Mouse (Mus musculus): Measurements from ENCODE around the gene Ankrd27. TPM values are rescaled to one million over a fixed set of nuclear protein-coding genes. Genes with fewer than 3 reads are reported as not detected.
A peak's percentile ranks its signal among the peaks of the same experiment; 100 is the strongest.

The Ankrd27 gene
- polyA plus RNA-seq, 1 experiment, result 12.8 TPM

DNA sequence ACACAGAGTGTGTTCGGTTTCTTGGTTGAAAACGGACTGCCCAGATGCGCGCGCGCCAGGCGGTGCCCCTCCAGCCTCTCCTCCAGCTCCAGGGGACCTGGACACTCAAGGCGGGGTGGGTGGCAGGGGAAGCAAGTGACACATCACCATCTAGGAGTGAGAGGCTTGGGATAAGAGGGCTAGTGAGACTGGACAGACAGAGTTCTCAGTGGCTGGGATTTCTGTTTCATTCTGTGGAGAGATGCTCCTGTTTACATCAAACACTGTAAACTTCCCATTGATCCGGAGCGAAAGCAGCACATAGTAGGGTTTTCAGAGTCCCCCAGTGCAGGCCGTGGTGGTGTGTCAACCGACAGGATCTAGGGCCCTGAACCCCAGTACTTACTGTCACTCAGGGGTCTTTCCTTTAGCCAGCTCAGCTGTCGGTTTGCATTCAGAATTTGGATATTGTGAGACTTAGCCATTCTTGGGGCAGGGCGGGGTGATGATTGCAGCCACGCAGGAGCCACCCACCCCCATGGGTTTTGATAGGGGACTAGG is 932 bp downstream of the Ankrd27 start:
- H3K36me3 ChIP-seq (ENCODE audit: control insufficient read depth, insufficient read depth, low read length), result no peaks in the 10 kb centered on the region
- H3K4me3 ChIP-seq (ENCODE audit: control insufficient read depth, low read depth, low read length), result peak overlapping the region; percentile 92
- no peak overlapping the region for H3K27ac ChIP-seq (ENCODE audit: control insufficient read depth, insufficient read depth, low read depth, low read length)
- no peaks in the 10 kb centered on the region for H3K27me3 ChIP-seq (ENCODE audit: control insufficient read depth, insufficient read depth, low read length)
- peaks cover 27% of the 10 kb centered on the region for H3K4me1 ChIP-seq (ENCODE audit: control insufficient read depth, insufficient read depth, low read length)
- no peak for TF ChIP-seq POLR2A (IDR thresholded peaks at IDR 0.05; ENCODE audit: control insufficient read depth, low read depth, low read length)
- TF ChIP-seq CTCF (IDR thresholded peaks at IDR 0.05; ENCODE audit: control insufficient read depth, insufficient read depth, insufficient replicate concordance, low read depth, low read length), result no peak

DNA sequence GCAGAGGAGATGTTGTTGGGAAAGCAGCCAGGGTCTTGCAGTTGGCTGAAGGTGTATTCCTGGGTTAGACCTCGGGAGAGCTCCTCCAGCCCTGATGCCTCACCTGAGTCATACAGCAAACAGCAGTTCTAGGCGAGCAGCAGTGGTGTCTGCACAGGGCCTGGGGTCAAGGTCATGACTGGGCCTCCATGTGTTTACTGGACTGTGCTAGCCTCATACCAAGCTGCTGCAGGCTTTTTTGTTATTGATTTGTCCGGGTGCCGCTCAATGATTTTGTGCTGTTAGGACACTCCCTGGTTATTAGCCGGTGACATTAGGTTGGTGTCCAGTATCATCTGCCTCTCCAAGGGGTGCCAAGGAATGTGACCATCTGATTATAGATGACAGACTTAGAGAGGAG is 1.7 kb downstream of the Ankrd27 start:
- Histone ChIP-seq H3K36me3 (ENCODE audit: control insufficient read depth, insufficient read depth, low read length) (no peaks in the 10 kb centered on the region), H3K27me3 (ENCODE audit: control insufficient read depth, insufficient read depth, low read length) (no peaks in the 10 kb centered on the region), H3K27ac (ENCODE audit: control insufficient read depth, insufficient read depth, low read depth, low read length) (no peak overlapping the region), H3K4me3 (ENCODE audit: control insufficient read depth, low read depth, low read length) (no peak overlapping the region), H3K4me1 (ENCODE audit: control insufficient read depth, insufficient read depth, low read length) (peaks cover 27% of the 10 kb centered on the region)
- TF ChIP-seq POLR2A (IDR thresholded peaks at IDR 0.05; ENCODE audit: control insufficient read depth, low read depth, low read length), result no peak
- TF ChIP-seq CTCF (IDR thresholded peaks at IDR 0.05; ENCODE audit: control insufficient read depth, insufficient read depth, insufficient replicate concordance, low read depth, low read length), result no peak

DNA sequence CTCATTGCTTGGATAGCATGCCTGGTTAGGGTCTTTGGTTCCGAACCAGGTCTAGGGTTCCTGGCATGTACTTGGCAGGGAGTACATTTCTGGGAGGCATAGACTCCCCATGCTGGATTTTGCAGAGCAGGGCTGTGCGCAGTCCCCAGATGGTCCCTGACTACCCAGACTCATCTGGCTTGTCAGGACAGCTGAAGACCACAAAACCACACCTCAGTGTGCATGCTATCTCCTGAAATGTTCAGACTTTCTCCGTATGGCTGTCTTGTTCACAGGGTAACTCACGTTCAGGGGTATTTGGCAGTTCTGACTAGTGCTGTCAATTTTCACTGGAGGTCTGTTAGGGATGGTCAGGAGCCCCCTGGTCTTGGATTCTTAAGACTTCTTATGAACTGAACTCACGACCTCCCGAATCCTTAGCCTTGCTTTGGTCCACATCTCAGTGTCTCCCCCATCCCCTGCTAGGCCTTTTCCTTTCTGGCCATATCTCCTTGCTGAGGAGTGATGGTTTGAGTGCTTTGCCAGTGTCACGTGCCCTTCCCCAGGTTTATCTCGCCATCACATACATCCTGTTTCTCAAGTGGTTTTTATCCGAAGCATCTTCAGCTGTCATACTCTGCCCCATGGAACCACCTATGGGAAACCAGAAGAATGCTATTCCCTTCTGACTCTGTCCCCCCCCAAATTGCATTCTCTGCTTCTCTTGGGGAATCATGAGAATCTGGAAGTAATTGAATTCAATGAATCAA is 2.8 kb downstream of the Ankrd27 start:
- Histone ChIP-seq H3K27ac (ENCODE audit: control insufficient read depth, insufficient read depth, low read depth, low read length) (no peak overlapping the region), H3K36me3 (ENCODE audit: control insufficient read depth, insufficient read depth, low read length) (no peaks in the 10 kb centered on the region), H3K4me1 (ENCODE audit: control insufficient read depth, insufficient read depth, low read length) (peaks cover 30% of the 10 kb centered on the region), H3K4me3 (ENCODE audit: control insufficient read depth, low read depth, low read length) (no peak overlapping the region), H3K27me3 (ENCODE audit: control insufficient read depth, insufficient read depth, low read length) (no peaks in the 10 kb centered on the region)
- TF ChIP-seq POLR2A (IDR thresholded peaks at IDR 0.05; ENCODE audit: control insufficient read depth, low read depth, low read length) (no peak), CTCF (IDR thresholded peaks at IDR 0.05; ENCODE audit: control insufficient read depth, insufficient read depth, insufficient replicate concordance, low read depth, low read length) (no peak)

DNA sequence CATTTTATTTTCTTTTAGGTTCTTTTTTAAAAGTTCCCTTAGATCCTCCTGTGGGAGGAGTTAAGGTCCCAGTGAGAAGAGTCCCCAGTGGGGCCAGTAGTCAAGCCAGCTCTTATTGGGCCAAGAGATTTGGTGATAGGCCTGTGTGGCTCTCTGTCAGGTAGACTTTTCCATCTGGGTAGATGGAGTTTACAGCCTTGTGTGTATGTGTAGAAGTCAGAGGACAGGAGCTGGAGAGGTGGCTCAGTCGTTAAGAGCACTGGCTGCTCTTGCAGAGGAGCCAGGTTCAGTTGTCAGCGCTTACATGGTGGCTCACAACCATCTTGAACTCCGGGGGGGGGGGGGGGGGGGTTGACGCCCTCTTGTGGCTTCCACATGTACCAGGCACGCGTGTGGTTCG is 3.4 kb downstream of the Ankrd27 start:
- H3K4me3 ChIP-seq (ENCODE audit: control insufficient read depth, low read depth, low read length), result no peak overlapping the region
- TF ChIP-seq POLR2A (IDR thresholded peaks at IDR 0.05; ENCODE audit: control insufficient read depth, low read depth, low read length), result no peak
- H3K36me3 ChIP-seq (ENCODE audit: control insufficient read depth, insufficient read depth, low read length), result no peaks in the 10 kb centered on the region
- H3K27ac ChIP-seq (ENCODE audit: control insufficient read depth, insufficient read depth, low read depth, low read length), result no peak overlapping the region
- peaks cover 24% of the 10 kb centered on the region for H3K4me1 ChIP-seq (ENCODE audit: control insufficient read depth, insufficient read depth, low read length)
- no peaks in the 10 kb centered on the region for H3K27me3 ChIP-seq (ENCODE audit: control insufficient read depth, insufficient read depth, low read length)

DNA sequence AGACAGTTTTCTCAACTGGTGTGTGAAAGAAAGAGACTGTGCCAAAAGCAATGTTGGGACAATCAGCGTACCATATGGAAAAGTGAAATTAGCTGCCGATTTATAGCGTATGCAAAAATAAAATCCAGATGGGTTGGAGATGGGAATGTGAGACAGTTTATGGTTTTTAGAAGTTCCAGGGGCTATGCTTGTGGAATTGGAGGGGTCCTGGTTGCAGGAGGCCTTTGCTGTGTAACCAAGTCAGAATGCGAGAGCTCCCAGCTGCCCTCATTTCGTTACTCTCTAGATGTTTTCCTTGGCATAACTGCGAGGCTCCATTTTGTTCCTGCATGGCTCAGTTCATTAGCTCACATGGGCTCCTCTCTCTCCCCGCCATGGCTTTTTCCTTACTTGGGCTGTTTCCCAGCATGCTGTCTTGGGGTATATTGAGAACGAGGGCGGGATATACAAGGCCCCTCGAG is 4.7 kb downstream of the Ankrd27 start:
- no peaks in the 10 kb centered on the region for H3K36me3 ChIP-seq (ENCODE audit: control insufficient read depth, insufficient read depth, low read length)
- TF ChIP-seq POLR2A (IDR thresholded peaks at IDR 0.05; ENCODE audit: control insufficient read depth, low read depth, low read length), result no peak
- no peak for TF ChIP-seq CTCF (IDR thresholded peaks at IDR 0.05; ENCODE audit: control insufficient read depth, insufficient read depth, insufficient replicate concordance, low read depth, low read length)
- peaks cover 19% of the 10 kb centered on the region for H3K4me1 ChIP-seq (ENCODE audit: control insufficient read depth, insufficient read depth, low read length)
- H3K4me3 ChIP-seq (ENCODE audit: control insufficient read depth, low read depth, low read length), result no peak overlapping the region
- no peak overlapping the region for H3K27ac ChIP-seq (ENCODE audit: control insufficient read depth, insufficient read depth, low read depth, low read length)
- H3K27me3 ChIP-seq (ENCODE audit: control insufficient read depth, insufficient read depth, low read length), result no peaks in the 10 kb centered on the region

DNA sequence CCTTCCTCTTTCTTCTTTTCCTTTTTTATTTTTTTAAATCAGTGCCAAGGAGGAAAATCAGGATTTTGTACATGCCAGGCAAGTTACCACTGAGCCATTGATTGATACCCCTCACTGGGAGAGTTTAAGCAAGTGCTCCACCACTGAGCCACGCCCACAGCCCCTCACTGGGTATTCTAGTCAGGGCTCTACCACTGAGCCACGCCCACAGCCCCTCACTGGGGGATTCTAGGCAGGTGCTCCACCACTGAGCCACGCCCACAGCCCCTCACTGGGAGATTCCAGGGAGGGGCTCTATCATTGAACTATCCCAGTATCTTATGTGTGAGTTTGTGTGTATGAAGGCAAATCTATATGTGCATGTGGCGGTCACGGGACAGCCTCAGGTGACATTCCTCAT is 8.3 kb downstream of the Ankrd27 start:
- Histone ChIP-seq H3K4me1 (ENCODE audit: control insufficient read depth, insufficient read depth, low read length) (peaks cover 5% of the 10 kb centered on the region), H3K4me3 (ENCODE audit: control insufficient read depth, low read depth, low read length) (no peak overlapping the region), H3K27ac (ENCODE audit: control insufficient read depth, insufficient read depth, low read depth, low read length) (no peak overlapping the region), H3K27me3 (ENCODE audit: control insufficient read depth, insufficient read depth, low read length) (no peaks in the 10 kb centered on the region), H3K36me3 (ENCODE audit: control insufficient read depth, insufficient read depth, low read length) (no peaks in the 10 kb centered on the region)
- TF ChIP-seq POLR2A (IDR thresholded peaks at IDR 0.05; ENCODE audit: control insufficient read depth, low read depth, low read length), result no peak
- TF ChIP-seq CTCF (IDR thresholded peaks at IDR 0.05; ENCODE audit: control insufficient read depth, insufficient read depth, insufficient replicate concordance, low read depth, low read length), result no peak

DNA sequence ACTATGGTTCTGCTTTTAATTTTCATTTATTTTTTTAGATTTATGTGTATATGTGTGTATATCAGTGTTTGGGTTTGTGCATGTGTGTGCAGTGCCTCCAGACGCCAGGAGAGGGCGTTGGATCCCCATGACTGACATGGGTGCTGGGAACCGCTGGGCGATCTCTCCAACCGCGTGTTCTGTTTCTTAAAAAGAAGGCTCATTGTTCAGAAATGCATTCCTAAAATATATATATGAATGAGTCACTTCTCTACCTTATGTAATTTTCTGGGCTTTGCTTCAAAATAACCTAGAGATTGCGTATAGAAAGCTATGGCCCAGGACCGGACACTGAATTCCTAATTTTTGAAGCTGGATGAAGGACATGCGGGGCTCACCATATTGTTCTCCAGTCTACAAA is 13.4 kb downstream of the Ankrd27 start:
- Histone ChIP-seq H3K36me3 (ENCODE audit: control insufficient read depth, insufficient read depth, low read length) (no peaks in the 10 kb centered on the region), H3K4me1 (ENCODE audit: control insufficient read depth, insufficient read depth, low read length) (no peaks in the 10 kb centered on the region), H3K27ac (ENCODE audit: control insufficient read depth, insufficient read depth, low read depth, low read length) (no peak overlapping the region), H3K4me3 (ENCODE audit: control insufficient read depth, low read depth, low read length) (no peak overlapping the region), H3K27me3 (ENCODE audit: control insufficient read depth, insufficient read depth, low read length) (no peaks in the 10 kb centered on the region)
- TF ChIP-seq POLR2A (IDR thresholded peaks at IDR 0.05; ENCODE audit: control insufficient read depth, low read depth, low read length) (no peak), CTCF (IDR thresholded peaks at IDR 0.05; ENCODE audit: control insufficient read depth, insufficient read depth, insufficient replicate concordance, low read depth, low read length) (peak; percentile 63; the same call in 1 of the 2 replicates)

All from testis, adult 2 months (tissue).